Mouse (Mus musculus) bone marrow macrophage, adult 2 months (primary cell): ENCODE data around the gene Dnah7a.
"Not testable (repeated sequence)": the region's sequence is repeated elsewhere in the genome, so short reads cannot be mapped to it uniquely, and the experiment has no call there.

Source experiments
- CTCF ChIP-seq: IDR thresholded peaks from 2 replicates; pipeline ENCODE4 v1.5.1; 2012; ENCODE audit warnings: low read depth, mild to moderate bottlenecking, low read length, moderate library complexity
- POLR2A ChIP-seq: IDR thresholded peaks from 2 replicates; pipeline ENCODE4 v1.6.1; 2012; ENCODE audit warnings: mild to moderate bottlenecking, low read depth, low read length, borderline replicate concordance

DNA sequence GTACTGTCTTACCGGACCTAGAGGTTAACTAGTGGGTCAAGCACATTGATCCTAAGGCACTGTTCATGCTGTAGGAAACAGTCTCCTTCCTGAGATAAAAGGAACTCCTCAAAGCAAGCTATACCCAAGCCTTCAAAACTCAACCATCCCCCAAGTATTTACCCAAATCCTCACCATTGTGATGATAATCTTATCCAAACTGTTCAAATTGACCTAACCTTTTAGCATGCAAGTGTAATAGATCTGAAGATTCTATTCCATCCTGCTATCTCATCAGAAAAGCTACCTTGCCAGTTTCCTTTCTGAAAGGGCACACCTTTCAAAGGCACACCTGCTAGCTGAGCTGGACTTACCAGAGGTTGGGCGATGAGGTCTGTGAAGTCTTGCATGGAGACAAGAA, 70.9 kb downstream of the Dnah7a start:
- TF ChIP-seq CTCF, POLR2A: not testable (repeated sequence)
